Mouse (Mus musculus) hindbrain, embryonic 11.5 days (tissue): ENCODE data around the gene Tagap. TPM values are rescaled to one million over a fixed set of nuclear protein-coding genes. Genes with fewer than 3 reads are reported as not detected.

ENCODE experiments used
- ATAC-seq: fragments of 200-750 bp; cut with Nextera tagmentation; 2 replicates; pipeline ENCODE4 v1.8.0; 2017; ENCODE audit warnings: mild to moderate bottlenecking, moderate TSS enrichment, moderate library complexity; ENCODE audit not compliant: low FRiP score
- DNase-seq: peaks from one replicate; pipeline ENCODE4 v3.0.0-alpha.2; 2015; ENCODE audit warnings: low spot score
- H3K27ac ChIP-seq: fragments of 300-500 bp; sonication (generic); 2 replicates; pipeline ENCODE4 v1.5.1; 2014; ENCODE audit warnings: mild to moderate bottlenecking, low read depth, low read length
- H3K27me3 ChIP-seq: fragments of 300-500 bp; sonication (generic); 2 replicates; pipeline ENCODE4 v1.6.1; 2014; ENCODE audit warnings: mild to moderate bottlenecking, low read length, moderate library complexity, mixed read lengths; ENCODE audit not compliant: control insufficient read depth, insufficient read depth
- H3K36me3 ChIP-seq: fragments of 300-500 bp; sonication (generic); 2 replicates; pipeline ENCODE4 v1.6.1; 2014; ENCODE audit warnings: mild to moderate bottlenecking, low read length, moderate library complexity, mixed read lengths; ENCODE audit not compliant: control insufficient read depth, insufficient read depth
- H3K4me1 ChIP-seq: fragments of 300-500 bp; sonication (generic); replicated peaks from 2 replicates; pipeline ENCODE4 v1.6.1; 2014; ENCODE audit warnings: low read length, mixed read lengths; ENCODE audit not compliant: control insufficient read depth, insufficient read depth
- H3K4me2 ChIP-seq: fragments of 300-500 bp; sonication (generic); replicated peaks from 2 replicates; pipeline ENCODE4 v1.6.1; 2014; ENCODE audit warnings: mild to moderate bottlenecking, low read depth, low read length
- H3K4me3 ChIP-seq: fragments of 300-500 bp; sonication (generic); 2 replicates; pipeline ENCODE4 v1.5.1; 2014; ENCODE audit warnings: low read depth, low read length
- H3K9ac ChIP-seq: fragments of 300-500 bp; sonication (generic); 2 replicates; pipeline ENCODE4 v1.6.1; 2014; ENCODE audit warnings: low read depth, low read length
- H3K9me3 ChIP-seq: fragments of 300-500 bp; sonication (generic); 2 replicates; pipeline ENCODE4 v1.6.1; 2016; ENCODE audit warnings: low read length; ENCODE audit not compliant: control insufficient read depth
- WGBS: fragments of 180-500 bp; shearing (Covaris S2); extraction: QIAGEN DNeasy Blood & Tissue Kit; methylation state at CpG from one replicate; pipeline ENCODE4 v1.1.7; 2014; 5-methylcytosine and 5-hydroxymethylcytosine counted together
- polyA plus RNA-seq: library from polyadenylated mRNA; unstranded; fragments of >200 nt; fragmentation: Nextera tagmentation; extraction: Ambion mirVana; gene quantifications from 2 replicates; pipeline ENCODE4 v1.2.1, GENCODE M21; 2014

Gene Tagap
- polyA plus RNA-seq, 1 experiment from 2014 or later = 0.51 TPM

- ATAC-seq (no peak), DNase-seq (no peak)
- H3K9me3 ChIP-seq = no peaks in the 10 kb centered on the region
- 79% methylated on average over 2 of the region's 2 CpGs for WGBS
- H3K27ac ChIP-seq = no peak overlapping the region
- H3K36me3 ChIP-seq = no peaks in the 10 kb centered on the region
- H3K4me3 ChIP-seq = no peak overlapping the region
- no peak overlapping the region for H3K4me2 ChIP-seq
- no peaks in the 10 kb centered on the region for H3K27me3 ChIP-seq
- no peaks in the 10 kb centered on the region for H3K4me1 ChIP-seq
- H3K9ac ChIP-seq = no peak overlapping the region
Measured at GRCm38 (mm10) chr17:7901536-7901935, 24.3 kb upstream of the Tagap start.

- ATAC-seq (no peak), DNase-seq (no peak)
- Histone ChIP-seq H3K36me3 (no peaks in the 10 kb centered on the region), H3K27ac (no peak overlapping the region), H3K4me3 (no peak overlapping the region), H3K9ac (no peak overlapping the region), H3K4me1 (no peaks in the 10 kb centered on the region), H3K9me3 (no peaks in the 10 kb centered on the region), H3K4me2 (no peak overlapping the region), H3K27me3 (no peaks in the 10 kb centered on the region)
- WGBS = 82% methylated on average over 3 of the region's 3 CpGs
Measured at GRCm38 (mm10) chr17:7902362-7902761, 23.4 kb upstream of the Tagap start.

- Histone ChIP-seq H3K9ac (no peak overlapping the region), H3K9me3 (no peaks in the 10 kb centered on the region), H3K4me3 (no peak overlapping the region), H3K27ac (no peak overlapping the region), H3K36me3 (no peaks in the 10 kb centered on the region), H3K27me3 (no peaks in the 10 kb centered on the region), H3K4me2 (no peak overlapping the region), H3K4me1 (no peaks in the 10 kb centered on the region)
- no peak for DNase-seq
- no peak for ATAC-seq
- 54% methylated on average over 2 of the region's 2 CpGs for WGBS
Measured at GRCm38 (mm10) chr17:7904992-7905391, 20.8 kb upstream of the Tagap start.

- no peaks in the 10 kb centered on the region for H3K36me3 ChIP-seq
- 60% methylated on average over 3 of the region's 4 CpGs for WGBS
- no peak overlapping the region for H3K27ac ChIP-seq
- H3K27me3 ChIP-seq = no peaks in the 10 kb centered on the region
- H3K4me2 ChIP-seq = no peak overlapping the region
- DNase-seq = no peak
- no peaks in the 10 kb centered on the region for H3K9me3 ChIP-seq
- no peak overlapping the region for H3K4me3 ChIP-seq
- no peak for ATAC-seq
- H3K4me1 ChIP-seq = no peaks in the 10 kb centered on the region
- H3K9ac ChIP-seq = no peak overlapping the region
Measured at GRCm38 (mm10) chr17:7905936-7906685, 19.7 kb upstream of the Tagap start.

- H3K9me3 ChIP-seq = no peaks in the 10 kb centered on the region
- DNase-seq = no peak
- no peak for ATAC-seq
- H3K4me2 ChIP-seq = no peak overlapping the region
- no peaks in the 10 kb centered on the region for H3K4me1 ChIP-seq
- H3K36me3 ChIP-seq = no peaks in the 10 kb centered on the region
- no peaks in the 10 kb centered on the region for H3K27me3 ChIP-seq
- WGBS = 79% methylated on average over 2 of the region's 2 CpGs
- H3K27ac ChIP-seq = no peak overlapping the region
- H3K9ac ChIP-seq = no peak overlapping the region
- no peak overlapping the region for H3K4me3 ChIP-seq
Measured at GRCm38 (mm10) chr17:7914596-7915227, 11.1 kb upstream of the Tagap start.

GRCm38 (mm10) chr17:7915791-7916190, 10.0 kb upstream of the Tagap start:
- Histone ChIP-seq H3K4me3 (no peak overlapping the region), H3K27ac (no peak overlapping the region), H3K9ac (no peak overlapping the region), H3K4me2 (no peak overlapping the region), H3K9me3 (no peaks in the 10 kb centered on the region), H3K36me3 (no peaks in the 10 kb centered on the region), H3K4me1 (no peaks in the 10 kb centered on the region), H3K27me3 (no peaks in the 10 kb centered on the region)
- ATAC-seq (no peak), DNase-seq (no peak)
- 85% methylated on average over 9 of the region's 9 CpGs for WGBS

GRCm38 (mm10) chr17:7916782-7917574, 8.8 kb upstream of the Tagap start:
- no peaks in the 10 kb centered on the region for H3K4me1 ChIP-seq
- H3K4me2 ChIP-seq = no peak overlapping the region
- WGBS = 80% methylated on average over 12 of the region's 12 CpGs
- H3K9ac ChIP-seq = no peak overlapping the region
- ATAC-seq (no peak), DNase-seq (no peak)
- H3K27me3 ChIP-seq = no peaks in the 10 kb centered on the region
- H3K4me3 ChIP-seq = no peak overlapping the region
- no peak overlapping the region for H3K27ac ChIP-seq
- no peaks in the 10 kb centered on the region for H3K9me3 ChIP-seq
- H3K36me3 ChIP-seq = no peaks in the 10 kb centered on the region

- no peak for ATAC-seq
- Histone ChIP-seq H3K36me3 (no peaks in the 10 kb centered on the region), H3K9me3 (no peaks in the 10 kb centered on the region), H3K4me1 (no peaks in the 10 kb centered on the region), H3K27me3 (no peaks in the 10 kb centered on the region), H3K9ac (no peak overlapping the region), H3K4me2 (no peak overlapping the region), H3K27ac (no peak overlapping the region), H3K4me3 (no peak overlapping the region)
- no peak for DNase-seq
- 87% methylated on average over 2 of the region's 2 CpGs for WGBS
Measured at GRCm38 (mm10) chr17:7918355-7918754, 7.4 kb upstream of the Tagap start.
